In the genomic region with DNA sequence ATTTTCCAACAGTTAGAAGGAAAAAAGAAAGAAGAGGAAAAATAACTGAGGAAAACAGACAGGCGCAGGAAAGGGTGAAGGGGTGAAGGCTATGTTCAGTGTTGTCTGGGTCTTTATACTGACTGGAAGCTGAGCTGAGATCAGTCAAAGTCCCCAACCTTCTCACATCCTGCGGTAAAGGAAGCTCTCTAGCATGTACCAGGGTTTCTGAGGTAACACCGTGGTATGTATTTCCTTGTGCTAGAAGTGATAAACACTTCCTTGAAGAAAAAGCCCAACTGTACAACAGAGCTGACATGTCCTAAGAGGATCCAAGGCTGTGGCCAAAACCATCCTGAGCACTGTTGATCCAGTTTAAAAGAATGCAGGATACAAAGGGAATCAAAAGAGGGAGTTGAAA, we compare ENCODE assay signal across 29 mouse cellular contexts. TPM values are rescaled to one million over a fixed set of nuclear protein-coding genes. Genes with fewer than 3 reads are reported as not detected.
DNase-seq lines count a peak whose midpoint lies in the region; ATAC-seq and TF ChIP-seq lines count a peak whose summit lies in the region.
"Had no signal": no experiment of that assay in that cellular context is flagged by ENCODE, and none has a peak within 500 bp of the region (broad histone marks: within the 10 kb centered on the region; RNA-seq: fewer than 3 reads in every experiment).

No protein-coding gene starts in this region.

- intact Hi-C loops in left cerebral cortex, adult 2 months (cut with DNase I) = no loop called here

- no peak for TF ChIP-seq CTCF in left cerebral cortex, adult 2 months (IDR thresholded peaks at IDR 0.05)
- TF ChIP-seq CTCF in stomach, postnatal 0 days (IDR thresholded peaks at IDR 0.05; ENCODE audit: low read depth) = no peak

- TF ChIP-seq EP300 in stomach, postnatal 0 days (optimal IDR thresholded peaks at IDR 0.05) = no peak

- no peak overlapping the region for H3K9ac ChIP-seq in stomach, postnatal 0 days (ENCODE audit: low read length)
- H3K9ac ChIP-seq: embryonic facial prominence, embryonic 15.5 days; forebrain, embryonic 13.5 days; hindbrain, embryonic 13.5 days; limb, embryonic 12.5 days; liver, embryonic 15.5 days; lung, embryonic 14.5 days; neural tube, embryonic 12.5 days had no signal

- H3K4me3 ChIP-seq in left cerebral cortex, adult 2 months = no peak overlapping the region
- no peak overlapping the region for H3K4me3 ChIP-seq in stomach, postnatal 0 days (ENCODE audit: low read depth, low read length)
- H3K4me3 ChIP-seq in limb, embryonic 10.5 days = no peak overlapping the region
- H3K4me3 ChIP-seq: embryonic facial prominence, embryonic 10.5 days; embryonic facial prominence, embryonic 15.5 days; forebrain, embryonic 13.5 days; hindbrain, embryonic 13.5 days; limb, embryonic 12.5 days; liver, embryonic 15.5 days; midbrain, embryonic 10.5 days; neural tube, embryonic 12.5 days had no signal

- H3K4me1 ChIP-seq in stomach, postnatal 0 days (replicated peaks; ENCODE audit: control insufficient read depth, insufficient read depth) = no peaks in the 10 kb centered on the region
- peaks cover 2% of the 10 kb centered on the region; the same call in 1 of the 2 replicates for H3K4me1 ChIP-seq in limb, embryonic 10.5 days
- H3K4me1 ChIP-seq: embryonic facial prominence, embryonic 10.5 days; embryonic facial prominence, embryonic 15.5 days; forebrain, embryonic 13.5 days; hindbrain, embryonic 13.5 days; limb, embryonic 12.5 days; neural tube, embryonic 12.5 days had no signal

- no peak overlapping the region for H3K4me2 ChIP-seq in stomach, postnatal 0 days (replicated peaks; ENCODE audit: low read depth)
- H3K4me2 ChIP-seq: embryonic facial prominence, embryonic 15.5 days; forebrain, embryonic 13.5 days; heart, embryonic 11.5 days; hindbrain, embryonic 13.5 days; limb, embryonic 12.5 days; liver, embryonic 15.5 days; lung, embryonic 14.5 days; neural tube, embryonic 12.5 days had no signal

- H3K36me3 ChIP-seq in stomach, postnatal 0 days (ENCODE audit: control insufficient read depth, insufficient read depth, low read length) = no peaks in the 10 kb centered on the region
- no peaks in the 10 kb centered on the region for H3K36me3 ChIP-seq in limb, embryonic 10.5 days
- H3K36me3 ChIP-seq: embryonic facial prominence, embryonic 10.5 days; embryonic facial prominence, embryonic 15.5 days; hindbrain, embryonic 13.5 days; limb, embryonic 12.5 days; liver, embryonic 15.5 days; midbrain, embryonic 10.5 days; neural tube, embryonic 12.5 days had no signal

- WGBS in stomach, postnatal 0 days = 83% methylated on average over 3 of the region's 3 CpGs
- 94% methylated on average over 3 of the region's 3 CpGs for WGBS in limb, embryonic 10.5 days

- DNase-seq in thymus, postnatal 0 days (ENCODE audit: low spot score) = peak; percentile 73
- DNase-seq in thymus, postnatal 25 days = no peak
- DNase-seq in naive thymus-derived CD4-positive, alpha-beta T cell, adult 2 months (ENCODE audit: low read depth) = peak; percentile 80
- DNase-seq in left cerebral cortex, adult 2 months (ENCODE audit: extremely low spot score in 1 of 2, low spot score in 2 of 2) = no peak
- DNase-seq in stomach, postnatal 0 days (ENCODE audit: low spot score) = no peak
- DNase-seq in limb, embryonic 10.5 days (ENCODE audit: low spot score) = no peak
- DNase-seq: adrenal gland, postnatal 25 days; B cell, adult 2 months; cerebellum, adult 11-12 months; cerebellum, adult 9-11 months; gastrocnemius, postnatal 10 days; heart, postnatal 36 days; kidney, adult 11 months; kidney, postnatal 14 days; layer of hippocampus, adult 9-11 months; lung, embryonic 14.5 days; lung, postnatal 14 days had no signal

- ATAC-seq in activated CD4-positive, CD25-positive, alpha-beta regulatory T cell, adult 4 months = peak; percentile 92
- no peak for ATAC-seq in stomach, postnatal 0 days (ENCODE audit: low FRiP score, low TSS enrichment)
- ATAC-seq: forebrain, embryonic 13.5 days; midbrain, embryonic 16.5 days; Patski had no signal

- H3K27me3 ChIP-seq in stomach, postnatal 0 days (ENCODE audit: control insufficient read depth, insufficient read depth, low read length) = no peaks in the 10 kb centered on the region
- H3K27me3 ChIP-seq in limb, embryonic 10.5 days (ENCODE audit: low read depth, poor library complexity, severe bottlenecking) = no peaks in the 10 kb centered on the region
- H3K27me3 ChIP-seq: embryonic facial prominence, embryonic 15.5 days; forebrain, embryonic 13.5 days; hindbrain, embryonic 13.5 days; limb, embryonic 12.5 days; liver, embryonic 15.5 days; neural tube, embryonic 12.5 days; Patski had no signal

- H3K27ac ChIP-seq in left cerebral cortex, adult 2 months = no peak overlapping the region
- H3K27ac ChIP-seq in stomach, postnatal 0 days (replicated peaks) = no peak overlapping the region
- H3K27ac ChIP-seq in limb, embryonic 10.5 days = no peak overlapping the region
- H3K27ac ChIP-seq: embryonic facial prominence, embryonic 10.5 days; embryonic facial prominence, embryonic 15.5 days; forebrain, embryonic 13.5 days; hindbrain, embryonic 13.5 days; limb, embryonic 12.5 days; liver, embryonic 15.5 days; midbrain, embryonic 10.5 days; neural tube, embryonic 12.5 days had no signal

- no peaks in the 10 kb centered on the region for H3K9me3 ChIP-seq in stomach, postnatal 0 days (ENCODE audit: control insufficient read depth, low read length)
- H3K9me3 ChIP-seq in limb, embryonic 10.5 days (replicated peaks) = no peaks in the 10 kb centered on the region
- H3K9me3 ChIP-seq: embryonic facial prominence, embryonic 10.5 days; embryonic facial prominence, embryonic 15.5 days; forebrain, embryonic 13.5 days; hindbrain, embryonic 13.5 days; limb, embryonic 12.5 days; liver, embryonic 15.5 days; midbrain, embryonic 10.5 days; neural tube, embryonic 12.5 days had no signal

RNA-seq across cellular contexts. Expression of a gene that starts 6.8 kb away (rescaled TPM):
- polyA plus RNA-seq in thymus, postnatal 0 days (2015; fragmentation: Nextera tagmentation; extraction: Ambion mirVana) = 240 and 282 TPM in 2 replicates
- 100 to 1,000 TPM in 1 of 2 experiments, 10 to 100 TPM in 1; 96.5 to 129 TPM for polyA plus RNA-seq in activated CD4-positive, CD25-positive, alpha-beta regulatory T cell, adult 4 months (2017; shearing (Covaris generic))
- total RNA-seq in left cerebral cortex, adult 2 months (2021) = 100 to 1,000 TPM; 137 to 148 TPM
- polyA plus RNA-seq in stomach, postnatal 0 days (2015; fragmentation: Nextera tagmentation; extraction: Ambion mirVana) = 59.2 and 69.0 TPM in 2 replicates
- polyA plus RNA-seq in limb, embryonic 10.5 days (2016; fragmentation: Nextera tagmentation; extraction: Ambion mirVana) = 136 and 183 TPM in 2 replicates

Comparison
In these comparisons a context has a peak if more than half of its experiments do, and no peak if none do; other contexts are left out.
1. DNase-seq: peak in thymus, postnatal 0 days (single experiment) and naive thymus-derived CD4-positive, alpha-beta T cell, adult 2 months (single experiment); none in thymus, postnatal 25 days (single experiment), left cerebral cortex, adult 2 months (0 of 2), stomach, postnatal 0 days (single experiment) and limb, embryonic 10.5 days (single experiment).